In genomic region chr14:27029771-27030173, GRCm38 (mm10) we compare ENCODE assay signal across 10 mouse cellular contexts. TPM values are rescaled to one million over a fixed set of nuclear protein-coding genes. Genes with fewer than 3 reads are reported as not detected.
A peak's percentile ranks its signal among the peaks of the same experiment; 100 is the strongest.
DNase-seq lines count a peak whose midpoint lies in the region; ATAC-seq and TF ChIP-seq lines count a peak whose summit lies in the region.
"Had no signal": no experiment of that assay in that cellular context is flagged by ENCODE, and none has a peak within 500 bp of the region (broad histone marks: within the 10 kb centered on the region; RNA-seq: fewer than 3 reads in every experiment).

No protein-coding gene starts in this region.

- no peaks in the 10 kb centered on the region for H3K9me3 ChIP-seq in liver, embryonic 12.5 days (replicated peaks)
- H3K9me3 ChIP-seq in forebrain, embryonic 16.5 days (ENCODE audit: control insufficient read depth, low read length), result no peaks in the 10 kb centered on the region
- H3K9me3 ChIP-seq in midbrain, embryonic 15.5 days, result no peaks in the 10 kb centered on the region
- H3K9me3 ChIP-seq: stomach, embryonic 15.5 days had no signal

- no peak for TF ChIP-seq POLR2A in liver, adult 2 months (IDR thresholded peaks at IDR 0.05; ENCODE audit: extremely low read depth, insufficient read depth, low read length)

- no peaks in the 10 kb centered on the region for H3K36me3 ChIP-seq in liver, adult 2 months (ENCODE audit: control insufficient read depth, insufficient read depth, low read length)
- no peaks in the 10 kb centered on the region for H3K36me3 ChIP-seq in liver, embryonic 12.5 days
- no peaks in the 10 kb centered on the region for H3K36me3 ChIP-seq in forebrain, embryonic 16.5 days (ENCODE audit: control insufficient read depth, insufficient read depth)
- H3K36me3 ChIP-seq in midbrain, embryonic 15.5 days (replicated peaks), result no peaks in the 10 kb centered on the region
- H3K36me3 ChIP-seq: stomach, embryonic 15.5 days had no signal

- H3K4me2 ChIP-seq in liver, embryonic 12.5 days, result no peak overlapping the region
- no peak overlapping the region for H3K4me2 ChIP-seq in forebrain, embryonic 16.5 days (ENCODE audit: low read length)
- peak overlapping the region; percentile 28 for H3K4me2 ChIP-seq in midbrain, embryonic 15.5 days
- H3K4me2 ChIP-seq: stomach, embryonic 15.5 days had no signal

- no peaks in the 10 kb centered on the region for H3K27me3 ChIP-seq in liver, adult 2 months (ENCODE audit: control insufficient read depth, insufficient read depth, low read length)
- peaks cover 18% of the 10 kb centered on the region; the same call in 1 of the 2 replicates for H3K27me3 ChIP-seq in liver, embryonic 12.5 days (replicated peaks)
- no peaks in the 10 kb centered on the region for H3K27me3 ChIP-seq in forebrain, embryonic 16.5 days (replicated peaks; ENCODE audit: control insufficient read depth, insufficient read depth, low read length)
- no peaks in the 10 kb centered on the region for H3K27me3 ChIP-seq in midbrain, embryonic 15.5 days (replicated peaks)
- H3K27me3 ChIP-seq: stomach, embryonic 15.5 days had no signal

- ATAC-seq in liver, embryonic 12.5 days, result no peak
- peak; percentile 90 for ATAC-seq in cerebellum, adult (ENCODE audit: insufficient number of reproducible peaks, low FRiP score, low TSS enrichment)
- ATAC-seq in forebrain, embryonic 16.5 days, result peak; percentile 78
- peak; percentile 85 for ATAC-seq in midbrain, embryonic 15.5 days (replicated peaks)

- H3K4me3 ChIP-seq in liver, adult 2 months (ENCODE audit: insufficient read depth, low read depth, low read length), result no peak overlapping the region
- no peak overlapping the region for H3K4me3 ChIP-seq in liver, embryonic 12.5 days
- H3K4me3 ChIP-seq in forebrain, embryonic 16.5 days (replicated peaks; ENCODE audit: low read length), result no peak overlapping the region
- no peak overlapping the region for H3K4me3 ChIP-seq in midbrain, embryonic 15.5 days
- H3K4me3 ChIP-seq: stomach, embryonic 15.5 days had no signal

- no peaks in the 10 kb centered on the region for H3K79me2 ChIP-seq in liver, adult 2 months (ENCODE audit: control insufficient read depth, insufficient read depth, low read length)

- no peak overlapping the region for H3K9ac ChIP-seq in liver, adult 2 months (ENCODE audit: low read depth, low read length)
- H3K9ac ChIP-seq in liver, embryonic 12.5 days, result no peak overlapping the region
- peak overlapping the region; percentile 12; the same call in 1 of the 2 replicates for H3K9ac ChIP-seq in forebrain, embryonic 16.5 days (replicated peaks; ENCODE audit: low read depth, low read length)
- no peak overlapping the region for H3K9ac ChIP-seq in midbrain, embryonic 15.5 days
- H3K9ac ChIP-seq: stomach, embryonic 15.5 days had no signal

- peak; percentile 67 for TF ChIP-seq CTCF in liver, adult 2 months (IDR thresholded peaks at IDR 0.05; ENCODE audit: low read depth, low read length)

- WGBS in liver, adult 2 months, result 4% methylated on average over 15 of the region's 15 CpGs
- WGBS in liver, embryonic 12.5 days (ENCODE audit: insufficient replicate concordance), result 4% methylated on average over 15 of the region's 15 CpGs
- WGBS in forebrain, embryonic 16.5 days, result 2% methylated on average over 15 of the region's 15 CpGs
- 2% methylated on average over 15 of the region's 15 CpGs for WGBS in midbrain, embryonic 15.5 days

- no peak overlapping the region for H3K27ac ChIP-seq in liver, adult 2 months (replicated peaks; ENCODE audit: insufficient read depth, low read depth, low read length)
- H3K27ac ChIP-seq in liver, embryonic 12.5 days, result no peak overlapping the region
- H3K27ac ChIP-seq in forebrain, embryonic 16.5 days (ENCODE audit: low read length), result no peak overlapping the region
- peak overlapping the region; percentile 55; the same call in 1 of the 2 replicates for H3K27ac ChIP-seq in midbrain, embryonic 15.5 days
- H3K27ac ChIP-seq: stomach, embryonic 15.5 days had no signal

- no peaks in the 10 kb centered on the region for H3K4me1 ChIP-seq in liver, adult 2 months (ENCODE audit: control insufficient read depth, insufficient read depth, low read length)
- peaks cover 6% of the 10 kb centered on the region; the same call in 1 of the 2 replicates for H3K4me1 ChIP-seq in liver, embryonic 12.5 days
- H3K4me1 ChIP-seq in forebrain, embryonic 16.5 days (replicated peaks; ENCODE audit: control insufficient read depth, insufficient read depth, low read length), result no peaks in the 10 kb centered on the region
- H3K4me1 ChIP-seq in midbrain, embryonic 15.5 days, result peaks cover 3% of the 10 kb centered on the region; the same call in 1 of the 2 replicates
- H3K4me1 ChIP-seq: stomach, embryonic 15.5 days had no signal

- DNase-seq in liver, adult 2 months (ENCODE audit: extremely low read depth, low read depth, low spot score), result peak; percentile 56
- DNase-seq in induced T-regulatory cell, adult 2 months (ENCODE audit: low read depth), result peak; percentile 79
- DNase-seq in left cerebral cortex, adult 9 months (ENCODE audit: low spot score in 2 of 2), result peak; percentile 23 to 65
- peak; percentile 45 for DNase-seq in testis, postnatal 14 days (ENCODE audit: low spot score)

RNA-seq across cellular contexts. Expression of gene Il17rd, which starts 9.0 kb away (rescaled TPM):
- 0.54 and 0.55 TPM in 2 replicates for total RNA-seq in liver, adult 2 months (2014; rRNA removed)
- 0.12 and 0.16 TPM in 2 replicates for polyA plus RNA-seq in liver, adult 2 months (2012; rRNA removed)
- polyA plus RNA-seq in liver, embryonic 12.5 days (2016; fragmentation: Nextera tagmentation; extraction: Ambion mirVana), result 0.27 and 0.32 TPM in 2 replicates
- 1.5 and 1.9 TPM in 2 replicates for polyA plus RNA-seq in forebrain, embryonic 16.5 days (2015; fragmentation: Nextera tagmentation; extraction: Ambion mirVana)
- 2.2 and 2.3 TPM in 2 replicates for polyA plus RNA-seq in midbrain, embryonic 15.5 days (2015; fragmentation: Nextera tagmentation; extraction: Ambion mirVana)

RNA-seq across cellular contexts. Expression of gene Hesx1, which starts 35.6 kb away (rescaled TPM):
- not detected in 2 replicates for total RNA-seq in liver, adult 2 months (2014; rRNA removed)
- not detected in 2 replicates for polyA plus RNA-seq in liver, adult 2 months (2012; rRNA removed)
- 16.0 and 16.8 TPM in 2 replicates for polyA plus RNA-seq in liver, embryonic 12.5 days (2016; fragmentation: Nextera tagmentation; extraction: Ambion mirVana)
- not detected in 2 replicates for polyA plus RNA-seq in forebrain, embryonic 16.5 days (2015; fragmentation: Nextera tagmentation; extraction: Ambion mirVana)
- polyA plus RNA-seq in midbrain, embryonic 15.5 days (2015; fragmentation: Nextera tagmentation; extraction: Ambion mirVana), result 0.23 and 0.29 TPM in 2 replicates
- total RNA-seq: adrenal gland, adult 18-20 months had no signal

RNA-seq across cellular contexts. Expression of gene Appl1, which starts 58.7 kb away (rescaled TPM):
- 7.9 and 9.7 TPM in 2 replicates for total RNA-seq in liver, adult 2 months (2014; rRNA removed)
- polyA plus RNA-seq in liver, adult 2 months (2012; rRNA removed), result 1.2 and 1.5 TPM in 2 replicates
- polyA plus RNA-seq in liver, embryonic 12.5 days (2016; fragmentation: Nextera tagmentation; extraction: Ambion mirVana), result 9.2 and 10.0 TPM in 2 replicates
- polyA plus RNA-seq in forebrain, embryonic 16.5 days (2015; fragmentation: Nextera tagmentation; extraction: Ambion mirVana), result 65.3 and 70.1 TPM in 2 replicates
- polyA plus RNA-seq in midbrain, embryonic 15.5 days (2015; fragmentation: Nextera tagmentation; extraction: Ambion mirVana), result 53.1 and 55.8 TPM in 2 replicates

Comparison
In these comparisons a context has a peak if more than half of its experiments do, and no peak if none do; other contexts are left out.
1. RNA of gene Hesx1, which starts 35.6 kb away (polyA plus RNA-seq): 16.0 to 16.8 TPM in liver, embryonic 12.5 days; 0.23 to 0.29 TPM in midbrain, embryonic 15.5 days, not detected in liver, adult 2 months and not detected in forebrain, embryonic 16.5 days; every median in the first group is over 10 times any median in the second.
2. Peak in every context shown above with its lines, with median percentiles within 50 percentile points of each other: DNase-seq.